Mouse (Mus musculus): ENCODE measurements at regions not wholly inside any gene's neighbourhood (a gene's known extent, or its start where the extent isn't known, plus 50 kb on each side); places are given as distances from the start of the nearest gene placed in this dataset.

DNA sequence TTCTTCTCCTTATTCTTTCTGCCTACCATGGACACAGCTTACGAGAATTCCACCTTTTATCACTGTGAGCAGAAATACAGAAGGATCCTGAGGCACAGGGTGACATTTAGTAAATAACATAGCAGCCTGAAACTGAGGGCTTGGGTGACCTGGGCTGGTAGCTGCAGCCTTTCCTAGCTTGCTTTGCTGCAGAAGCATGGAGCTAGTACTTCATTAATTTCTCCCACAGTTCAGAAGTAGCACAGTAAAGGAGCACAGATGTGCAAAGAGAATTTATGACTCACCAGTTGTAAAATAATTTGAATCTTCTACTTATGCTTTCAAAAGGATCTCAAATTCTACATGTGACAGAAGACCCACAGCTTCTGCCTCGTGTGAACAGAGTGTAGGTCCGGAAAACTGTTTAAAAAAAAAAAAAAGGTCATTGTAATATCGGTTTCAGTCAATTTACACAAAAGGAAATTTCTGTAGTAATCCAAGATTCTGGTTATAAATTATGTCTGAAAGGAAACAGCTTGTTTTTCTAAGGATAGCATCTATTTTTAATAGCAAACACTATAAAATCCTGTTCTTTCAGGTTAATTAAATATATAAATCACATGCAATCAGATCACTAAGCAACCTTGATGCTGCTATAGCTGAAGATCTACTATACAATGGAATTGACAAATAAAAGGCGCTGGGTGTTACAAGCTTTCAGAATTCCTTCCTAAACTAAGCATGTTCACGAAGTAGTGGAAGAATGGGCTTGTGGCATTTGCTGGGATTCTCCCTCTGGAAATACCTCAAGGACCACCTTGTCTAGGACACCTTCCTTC is 64.0 kb upstream of the Mef2c start:
- ATAC-seq (ENCODE audit: insufficient number of reproducible peaks, low FRiP score, low TSS enrichment): no peak

- no peak for ATAC-seq (ENCODE audit: insufficient number of reproducible peaks, low FRiP score, low TSS enrichment)
Measured at GRCm38 (mm10) chr13:83444277-83444676, 59.6 kb upstream of the Mef2c start.

DNA sequence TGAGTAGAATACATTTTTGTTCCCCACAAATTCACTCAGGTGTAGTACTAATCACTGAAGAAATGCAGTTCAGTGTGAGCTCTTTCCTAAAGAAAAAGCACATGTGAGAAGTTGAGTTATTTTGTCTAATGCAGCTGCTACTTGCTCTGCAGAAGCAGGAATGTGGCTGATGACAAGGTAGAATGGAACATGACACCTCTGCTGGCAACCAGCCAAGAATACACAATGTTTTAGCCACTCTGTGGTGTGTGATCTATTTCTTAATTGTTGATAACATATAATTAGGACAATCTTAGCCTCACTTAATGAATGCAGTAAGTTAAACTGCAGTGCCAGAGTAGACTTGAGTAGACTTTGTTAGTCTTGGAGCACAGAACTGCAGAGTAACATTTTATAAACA is 53.0 kb upstream of the Mef2c start:
- ATAC-seq (ENCODE audit: insufficient number of reproducible peaks, low FRiP score, low TSS enrichment): no peak

- no peak for ATAC-seq (ENCODE audit: insufficient number of reproducible peaks, low FRiP score, low TSS enrichment)
Measured at GRCm38 (mm10) chr13:83452987-83453386, 50.8 kb upstream of the Mef2c start.
